In the genomic region with DNA sequence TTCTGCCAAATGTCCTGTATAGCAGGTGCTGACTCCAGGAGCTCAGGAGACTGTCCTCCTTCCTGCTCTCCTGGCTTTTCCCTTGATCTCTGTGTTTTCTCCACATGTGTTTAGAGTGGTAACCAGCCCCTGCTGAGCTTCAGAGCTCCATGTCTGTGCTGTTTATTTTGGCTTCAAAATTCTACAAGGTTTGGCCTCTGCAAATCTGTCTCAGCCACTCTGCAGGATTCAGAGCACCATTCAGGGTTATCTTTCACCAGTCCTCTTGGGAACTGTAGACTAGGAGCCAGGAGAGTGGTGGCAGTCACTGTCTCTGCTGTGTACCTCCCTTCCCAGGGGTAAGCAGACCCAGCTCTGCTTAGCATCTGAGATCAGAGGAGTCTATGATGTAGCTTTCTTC, we compare ENCODE assay signal across 28 mouse cellular contexts.
"Had no signal": no experiment of that assay in that cellular context is flagged by ENCODE, and none has a peak within 500 bp of the region (broad histone marks: within the 10 kb centered on the region; RNA-seq: fewer than 3 reads in every experiment).

No protein-coding gene starts in this region.

- DNase-seq: cerebellum, adult 9-10 months; cerebellum, adult 9-11 months; cerebellum, postnatal 10 days; cerebellum, postnatal 14 days; cerebellum, postnatal 25 days; cerebellum, postnatal 36 days; embryo, embryonic 11 days; forebrain, postnatal 0 days; gastrocnemius, adult 2 months; gastrocnemius, postnatal 10 days; gastrocnemius, postnatal 14 days; gastrocnemius, postnatal 25 days; gastrocnemius, postnatal 36 days; heart, adult 11 months; heart, adult 18-20 months; heart, adult 2 months had no signal

- H3K4me2 ChIP-seq: embryonic facial prominence, embryonic 12.5 days; embryonic facial prominence, embryonic 13.5 days; embryonic facial prominence, embryonic 15.5 days; forebrain, embryonic 12.5 days; forebrain, embryonic 13.5 days; forebrain, embryonic 15.5 days had no signal

- H3K9me3 ChIP-seq: embryonic facial prominence, embryonic 10.5 days; embryonic facial prominence, embryonic 12.5 days; embryonic facial prominence, embryonic 13.5 days; embryonic facial prominence, embryonic 15.5 days; forebrain, embryonic 10.5 days; forebrain, embryonic 12.5 days; forebrain, embryonic 13.5 days; forebrain, embryonic 15.5 days; heart, embryonic 10.5 days had no signal

- H3K27me3 ChIP-seq: embryonic facial prominence, embryonic 12.5 days; embryonic facial prominence, embryonic 13.5 days; embryonic facial prominence, embryonic 15.5 days; forebrain, embryonic 12.5 days; forebrain, embryonic 13.5 days; forebrain, embryonic 15.5 days had no signal

- H3K9ac ChIP-seq: embryonic facial prominence, embryonic 12.5 days; embryonic facial prominence, embryonic 13.5 days; embryonic facial prominence, embryonic 15.5 days; forebrain, embryonic 12.5 days; forebrain, embryonic 13.5 days; forebrain, embryonic 15.5 days; forebrain, postnatal 0 days had no signal

- H3K4me1 ChIP-seq: embryonic facial prominence, embryonic 10.5 days; embryonic facial prominence, embryonic 12.5 days; embryonic facial prominence, embryonic 13.5 days; embryonic facial prominence, embryonic 15.5 days; forebrain, embryonic 10.5 days; forebrain, embryonic 12.5 days; forebrain, embryonic 13.5 days; forebrain, embryonic 15.5 days; heart, embryonic 10.5 days had no signal

- ATAC-seq: forebrain, embryonic 13.5 days; forebrain, embryonic 14.5 days; forebrain, embryonic 15.5 days; forebrain, embryonic 16.5 days; forebrain, postnatal 0 days had no signal

- H3K27ac ChIP-seq: embryonic facial prominence, embryonic 10.5 days; embryonic facial prominence, embryonic 12.5 days; embryonic facial prominence, embryonic 13.5 days; embryonic facial prominence, embryonic 15.5 days; forebrain, embryonic 10.5 days; forebrain, embryonic 12.5 days; forebrain, embryonic 13.5 days; forebrain, embryonic 15.5 days; gastrocnemius, adult 2 months; heart, adult 2 months; heart, embryonic 10.5 days had no signal

- H3K4me3 ChIP-seq: embryonic facial prominence, embryonic 10.5 days; embryonic facial prominence, embryonic 12.5 days; embryonic facial prominence, embryonic 13.5 days; embryonic facial prominence, embryonic 15.5 days; erythroblast, embryonic 14.5 days; forebrain, embryonic 10.5 days; forebrain, embryonic 12.5 days; forebrain, embryonic 13.5 days; forebrain, embryonic 15.5 days; gastrocnemius, adult 2 months; heart, adult 2 months; heart, embryonic 10.5 days had no signal

- H3K36me3 ChIP-seq: embryonic facial prominence, embryonic 10.5 days; embryonic facial prominence, embryonic 12.5 days; embryonic facial prominence, embryonic 13.5 days; embryonic facial prominence, embryonic 15.5 days; forebrain, embryonic 10.5 days; forebrain, embryonic 12.5 days; forebrain, embryonic 15.5 days; heart, embryonic 10.5 days had no signal
